Mouse (Mus musculus) midbrain, postnatal 0 days (tissue): ENCODE data around the gene Cep128. TPM values are rescaled to one million over a fixed set of nuclear protein-coding genes. Genes with fewer than 3 reads are reported as not detected.

Source experiments
- ATAC-seq: fragments of 200-750 bp; cut with Nextera tagmentation; 2 replicates; pipeline ENCODE4 v1.8.0; 2017; ENCODE audit warnings: moderate number of reproducible peaks, mild to moderate bottlenecking, moderate TSS enrichment, moderate library complexity; ENCODE audit not compliant: low FRiP score
- DNase-seq: peaks from one replicate; pipeline ENCODE4 v3.0.0-alpha.2; 2015; ENCODE audit warnings: low spot score
- H3K27ac ChIP-seq: fragments of 300-500 bp; sonication (generic); 2 replicates; pipeline ENCODE4 v1.5.1; 2014; ENCODE audit warnings: low read depth, mild to moderate bottlenecking, low read length, mixed read lengths
- H3K27me3 ChIP-seq: fragments of 300-500 bp; sonication (generic); 2 replicates; pipeline ENCODE4 v1.6.1; 2014; ENCODE audit warnings: low read length, control low read depth, mixed read lengths; ENCODE audit not compliant: insufficient read depth
- H3K36me3 ChIP-seq: fragments of 300-500 bp; sonication (generic); 2 replicates; pipeline ENCODE4 v1.6.1; 2014; ENCODE audit warnings: low read length, control low read depth, mixed read lengths; ENCODE audit not compliant: insufficient read depth
- H3K4me1 ChIP-seq: fragments of 300-500 bp; sonication (generic); 2 replicates; pipeline ENCODE4 v1.6.1; 2014; ENCODE audit warnings: mild to moderate bottlenecking, control low read depth, antibody characterized with exemption, low read length, mixed read lengths; ENCODE audit not compliant: insufficient read depth
- H3K4me2 ChIP-seq: fragments of 300-500 bp; sonication (generic); 2 replicates; pipeline ENCODE4 v1.6.1; 2014; ENCODE audit warnings: low read depth, mild to moderate bottlenecking, low read length, mixed read lengths; ENCODE audit not compliant: poor library complexity, severe bottlenecking
- H3K4me3 ChIP-seq: fragments of 300-500 bp; sonication (generic); 2 replicates; pipeline ENCODE4 v1.5.1; 2014; ENCODE audit warnings: low read depth, mild to moderate bottlenecking, low read length, moderate library complexity
- H3K9ac ChIP-seq: fragments of 300-500 bp; sonication (generic); replicated peaks from 2 replicates; pipeline ENCODE4 v1.6.1; 2014; ENCODE audit warnings: mild to moderate bottlenecking, low read length, moderate library complexity, mixed read lengths; ENCODE audit not compliant: poor library complexity, severe bottlenecking
- H3K9me3 ChIP-seq: fragments of 300-500 bp; sonication (generic); 2 replicates; pipeline ENCODE4 v1.6.1; 2016; ENCODE audit warnings: low read length, control low read depth
- CTCF ChIP-seq: IDR thresholded peaks from 2 replicates; pipeline ENCODE4 v1.5.1; 2016; ENCODE audit warnings: antibody characterized with exemption, mild to moderate bottlenecking
- WGBS: fragments of 180-500 bp; shearing (Covaris S2); extraction: QIAGEN DNeasy Blood & Tissue Kit; methylation state at CpG from one replicate; pipeline ENCODE4 v1.1.7; 2014; 5-methylcytosine and 5-hydroxymethylcytosine counted together
- polyA plus RNA-seq: library from polyadenylated mRNA; unstranded; fragments of >200 nt; fragmentation: Nextera tagmentation; extraction: Ambion mirVana; gene quantifications from 2 replicates; pipeline ENCODE4 v1.2.1, GENCODE M21; 2015
- total RNA-seq: library from RNA; depleted of rRNA; stranded (reverse); fragments of >200 nt; gene quantifications from 2 replicates; pipeline ENCODE4 v1.2.3, GENCODE M21; 2014

Gene Cep128
- total and polyA plus RNA-seq, 2 experiments from 2014 or later, result 3.3 to 11.4 TPM

GRCm38 (mm10) chr12:91067083-91067441 is 317.1 kb downstream of the Cep128 start:
- no peak for TF ChIP-seq CTCF
- H3K36me3 ChIP-seq, result no peaks in the 10 kb centered on the region
- DNase-seq (no peak), ATAC-seq (no peak)
- H3K4me1 ChIP-seq, result no peaks in the 10 kb centered on the region
- no peak overlapping the region for H3K9ac ChIP-seq
- WGBS, result 37% methylated on average over 2 of the region's 2 CpGs
- H3K27ac ChIP-seq, result no peak overlapping the region; the same call in 1 of the 2 replicates
- H3K27me3 ChIP-seq, result no peaks in the 10 kb centered on the region
- no peak overlapping the region for H3K4me2 ChIP-seq
- no peaks in the 10 kb centered on the region for H3K9me3 ChIP-seq
- H3K4me3 ChIP-seq, result no peak overlapping the region

GRCm38 (mm10) chr12:91066286-91067082 is 317.7 kb downstream of the Cep128 start:
- 25% methylated on average over 5 of the region's 5 CpGs for WGBS
- Histone ChIP-seq H3K4me3 (no peak overlapping the region), H3K27ac (no peak overlapping the region), H3K27me3 (no peaks in the 10 kb centered on the region), H3K36me3 (no peaks in the 10 kb centered on the region), H3K9me3 (no peaks in the 10 kb centered on the region), H3K4me1 (no peaks in the 10 kb centered on the region), H3K4me2 (no peak overlapping the region), H3K9ac (no peak overlapping the region)
- ATAC-seq (peak; percentile 41; the same call in 1 of the 2 replicates), DNase-seq (peak; percentile 28)
- TF ChIP-seq CTCF, result no peak

GRCm38 (mm10) chr12:91065423-91065822 is 318.8 kb downstream of the Cep128 start:
- Histone ChIP-seq H3K27me3 (no peaks in the 10 kb centered on the region), H3K9me3 (no peaks in the 10 kb centered on the region), H3K4me3 (no peak overlapping the region), H3K4me1 (no peaks in the 10 kb centered on the region), H3K9ac (no peak overlapping the region), H3K27ac (no peak overlapping the region), H3K4me2 (no peak overlapping the region), H3K36me3 (no peaks in the 10 kb centered on the region)
- 61% methylated on average over 3 of the region's 3 CpGs for WGBS
- no peak for ATAC-seq
- DNase-seq, result no peak
- TF ChIP-seq CTCF, result no peak

- TF ChIP-seq CTCF, result no peak
Observed at GRCm38 (mm10) chr12:91064368-91064999, 319.7 kb downstream of the Cep128 start.

GRCm38 (mm10) chr12:91063337-91064015 is 320.7 kb downstream of the Cep128 start:
- Histone ChIP-seq H3K4me2 (no peak overlapping the region), H3K36me3 (no peaks in the 10 kb centered on the region), H3K9ac (no peak overlapping the region), H3K27ac (no peak overlapping the region), H3K4me3 (no peak overlapping the region), H3K4me1 (no peaks in the 10 kb centered on the region), H3K27me3 (no peaks in the 10 kb centered on the region), H3K9me3 (no peaks in the 10 kb centered on the region)
- WGBS, result 74% methylated on average over 4 of the region's 4 CpGs
- TF ChIP-seq CTCF, result no peak
- DNase-seq (no peak), ATAC-seq (no peak)

More at GRCm38 (mm10) chr12:91064368-91064999, 319.7 kb downstream of the Cep128 start:
- Histone ChIP-seq H3K9ac (no peak overlapping the region), H3K4me1 (no peaks in the 10 kb centered on the region), H3K27me3 (no peaks in the 10 kb centered on the region), H3K9me3 (no peaks in the 10 kb centered on the region), H3K4me3 (no peak overlapping the region), H3K36me3 (no peaks in the 10 kb centered on the region), H3K4me2 (no peak overlapping the region), H3K27ac (no peak overlapping the region)
- DNase-seq, result no peak
- ATAC-seq, result no peak

GRCm38 (mm10) chr12:91062681-91063080 is 321.5 kb downstream of the Cep128 start:
- Histone ChIP-seq H3K27me3 (no peaks in the 10 kb centered on the region), H3K4me3 (no peak overlapping the region), H3K9me3 (no peaks in the 10 kb centered on the region), H3K36me3 (no peaks in the 10 kb centered on the region), H3K27ac (no peak overlapping the region), H3K4me2 (no peak overlapping the region), H3K4me1 (no peaks in the 10 kb centered on the region), H3K9ac (no peak overlapping the region)
- WGBS, result 55% methylated on average over 4 of the region's 4 CpGs
- ATAC-seq (no peak), DNase-seq (no peak)
- TF ChIP-seq CTCF, result no peak
